Mouse (Mus musculus): ENCODE results near the gene Tmed3. TPM values are rescaled to one million over a fixed set of nuclear protein-coding genes. Genes with fewer than 3 reads are reported as not detected.

Gene Tmed3
- polyA plus RNA-seq (2015; fragmentation: Nextera tagmentation; extraction: Ambion mirVana), result 37.7 and 42.7 TPM in 2 replicates

GRCm38 (mm10) chr9:89704265-89705196 is at the start of gene Tmed3:
Gene Tmed3 (minus strand): TSS chr9:89705068.
- Histone ChIP-seq H3K36me3 (ENCODE audit: control insufficient read depth, insufficient read depth) (peaks cover under 1% of the 10 kb centered on the region; the same call in 1 of the 2 replicates), H3K4me1 (ENCODE audit: control insufficient read depth, low read depth, low read length) (peaks cover 8% of the 10 kb centered on the region), H3K27me3 (ENCODE audit: control insufficient read depth, insufficient read depth, low read depth, low read length) (no peaks in the 10 kb centered on the region), H3K4me3 (ENCODE audit: low read depth, low read length) (peak within 1 kb of the TSS; percentile 72), H3K4me2 (ENCODE audit: low read depth, low read length) (peak within 1 kb of the TSS; percentile 90), H3K27ac (ENCODE audit: low read length) (peak within 1 kb of the TSS; percentile 77), H3K9me3 (replicated peaks; ENCODE audit: control insufficient read depth, low read length) (no peaks in the 10 kb centered on the region), H3K9ac (ENCODE audit: low read depth, low read length) (peak within 1 kb of the TSS; percentile 76)
- 1% methylated on average over 52 of the region's 52 CpGs for WGBS (ENCODE audit: insufficient replicate concordance)
- peak; percentile 98 for ATAC-seq (ENCODE audit: low read depth)

GRCm38 (mm10) chr9:89740041-89740440 is 35.2 kb upstream of the Tmed3 start:
- no peak overlapping the region for H3K27ac ChIP-seq (ENCODE audit: low read length)
- H3K9ac ChIP-seq (ENCODE audit: low read depth, low read length), result no peak overlapping the region
- H3K27me3 ChIP-seq (ENCODE audit: control insufficient read depth, insufficient read depth, low read depth, low read length), result 0 out of 2 replicates have a peak, but pooled peaks cover 4% of the 10 kb centered on the region
- H3K36me3 ChIP-seq (ENCODE audit: control insufficient read depth, insufficient read depth), result no peaks in the 10 kb centered on the region
- H3K4me3 ChIP-seq (ENCODE audit: low read depth, low read length), result no peak overlapping the region
- H3K4me2 ChIP-seq (ENCODE audit: low read depth, low read length), result no peak overlapping the region
- no peak for ATAC-seq (ENCODE audit: low read depth)
- H3K9me3 ChIP-seq (replicated peaks; ENCODE audit: control insufficient read depth, low read length), result no peaks in the 10 kb centered on the region
- no peaks in the 10 kb centered on the region for H3K4me1 ChIP-seq (ENCODE audit: control insufficient read depth, low read depth, low read length)

GRCm38 (mm10) chr9:89738295-89738694 is 33.4 kb upstream of the Tmed3 start, which contains the start of gene Ankrd34c:
Gene Ankrd34c (minus strand): TSS chr9:89738475.
- Histone ChIP-seq H3K9ac (ENCODE audit: low read depth, low read length) (no peak within 1 kb of the TSS), H3K9me3 (replicated peaks; ENCODE audit: control insufficient read depth, low read length) (no peaks in the 10 kb centered on the region), H3K4me3 (ENCODE audit: low read depth, low read length) (no peak within 1 kb of the TSS), H3K36me3 (ENCODE audit: control insufficient read depth, insufficient read depth) (no peaks in the 10 kb centered on the region), H3K27me3 (ENCODE audit: control insufficient read depth, insufficient read depth, low read depth, low read length) (0 out of 2 replicates have a peak, but pooled peaks cover 4% of the 10 kb centered on the region), H3K27ac (ENCODE audit: low read length) (no peak within 1 kb of the TSS), H3K4me1 (ENCODE audit: control insufficient read depth, low read depth, low read length) (no peaks in the 10 kb centered on the region), H3K4me2 (ENCODE audit: low read depth, low read length) (no peak within 1 kb of the TSS)
- 7% methylated on average over 8 of the region's 8 CpGs for WGBS (ENCODE audit: insufficient replicate concordance)
- no peak for ATAC-seq (ENCODE audit: low read depth)

DNA sequence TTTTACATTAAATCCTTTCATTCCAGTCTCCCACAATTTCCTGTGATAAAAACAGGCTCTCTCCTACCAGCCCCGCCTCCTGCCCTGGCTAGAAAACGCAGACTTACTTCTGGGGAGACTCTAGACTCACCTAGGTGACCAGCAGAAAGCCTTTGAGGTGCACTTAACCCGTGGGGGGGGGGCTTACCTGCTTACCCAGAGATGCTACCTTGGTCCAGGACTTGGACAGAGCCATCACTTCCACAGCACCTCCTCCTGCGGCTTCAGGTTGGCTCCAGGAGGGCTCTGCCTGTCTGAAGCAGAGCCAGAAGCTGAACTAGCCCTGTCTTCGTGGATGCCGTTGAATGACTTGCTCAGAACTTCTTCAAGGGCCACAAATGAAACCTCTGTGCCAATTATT is 33.0 kb upstream of the Tmed3 start:
- Histone ChIP-seq H3K9ac (ENCODE audit: low read depth, low read length) (no peak overlapping the region), H3K9me3 (replicated peaks; ENCODE audit: control insufficient read depth, low read length) (no peaks in the 10 kb centered on the region), H3K4me2 (ENCODE audit: low read depth, low read length) (no peak overlapping the region), H3K27me3 (ENCODE audit: control insufficient read depth, insufficient read depth, low read depth, low read length) (0 out of 2 replicates have a peak, but pooled peaks cover 4% of the 10 kb centered on the region), H3K4me1 (ENCODE audit: control insufficient read depth, low read depth, low read length) (no peaks in the 10 kb centered on the region), H3K36me3 (ENCODE audit: control insufficient read depth, insufficient read depth) (no peaks in the 10 kb centered on the region), H3K27ac (ENCODE audit: low read length) (no peak overlapping the region), H3K4me3 (ENCODE audit: low read depth, low read length) (no peak overlapping the region)
- no peak for ATAC-seq (ENCODE audit: low read depth)
- 8% methylated on average over 6 of the region's 6 CpGs for WGBS (ENCODE audit: insufficient replicate concordance)

DNA sequence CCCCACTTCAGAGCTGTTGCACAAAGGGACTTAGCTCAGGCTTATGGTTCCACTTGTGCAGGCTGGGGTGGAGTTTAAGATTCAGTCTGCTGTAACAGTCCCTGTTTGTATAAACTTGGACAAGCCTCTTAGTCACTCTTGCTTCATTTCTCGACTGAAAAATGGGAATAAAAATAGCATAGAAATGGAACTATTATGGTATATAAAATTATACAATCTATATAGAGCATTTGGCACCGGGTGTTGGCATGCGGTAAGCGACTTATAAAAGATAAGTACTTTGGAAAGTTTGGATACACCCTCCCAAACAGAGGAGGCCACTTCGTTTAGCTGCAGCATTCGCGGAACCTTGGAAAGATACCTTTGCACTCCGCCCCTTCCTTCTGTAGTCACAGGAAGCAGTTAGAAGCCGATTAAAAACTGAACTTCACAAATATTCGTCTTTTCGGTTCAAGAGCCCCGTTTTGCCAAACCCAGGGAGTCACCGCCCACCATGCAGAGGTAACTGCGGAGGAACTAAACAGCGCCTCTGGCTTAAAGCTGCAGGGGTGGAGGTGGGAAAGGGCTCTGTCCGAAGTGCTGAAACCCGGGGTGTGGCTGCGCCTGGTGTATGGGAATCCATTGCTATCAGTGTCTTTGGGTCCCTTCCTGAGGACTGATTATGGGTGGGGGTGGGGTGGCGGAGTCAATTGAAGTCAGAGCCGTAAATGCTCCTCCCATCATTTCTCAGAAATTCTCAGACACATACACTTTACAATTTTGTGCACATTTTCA is 32.3 kb upstream of the Tmed3 start:
- Histone ChIP-seq H3K4me3 (ENCODE audit: low read depth, low read length) (no peak overlapping the region), H3K4me1 (ENCODE audit: control insufficient read depth, low read depth, low read length) (no peaks in the 10 kb centered on the region), H3K27ac (ENCODE audit: low read length) (no peak overlapping the region), H3K27me3 (ENCODE audit: control insufficient read depth, insufficient read depth, low read depth, low read length) (0 out of 2 replicates have a peak, but pooled peaks cover 4% of the 10 kb centered on the region), H3K4me2 (ENCODE audit: low read depth, low read length) (no peak overlapping the region), H3K9me3 (replicated peaks; ENCODE audit: control insufficient read depth, low read length) (no peaks in the 10 kb centered on the region), H3K9ac (ENCODE audit: low read depth, low read length) (no peak overlapping the region), H3K36me3 (ENCODE audit: control insufficient read depth, insufficient read depth) (no peaks in the 10 kb centered on the region)
- 5% methylated on average over 20 of the region's 20 CpGs for WGBS (ENCODE audit: insufficient replicate concordance)
- ATAC-seq (ENCODE audit: low read depth), result no peak

- H3K27ac ChIP-seq (ENCODE audit: low read length), result no peak overlapping the region
- WGBS (ENCODE audit: insufficient replicate concordance), result 22% methylated on average over 4 of the region's 4 CpGs
- H3K4me1 ChIP-seq (ENCODE audit: control insufficient read depth, low read depth, low read length), result peaks cover 3% of the 10 kb centered on the region
- no peak overlapping the region for H3K9ac ChIP-seq (ENCODE audit: low read depth, low read length)
- no peak for ATAC-seq (ENCODE audit: low read depth)
- H3K36me3 ChIP-seq (ENCODE audit: control insufficient read depth, insufficient read depth), result no peaks in the 10 kb centered on the region
- H3K27me3 ChIP-seq (ENCODE audit: control insufficient read depth, insufficient read depth, low read depth, low read length), result no peaks in the 10 kb centered on the region
- H3K4me2 ChIP-seq (ENCODE audit: low read depth, low read length), result no peak overlapping the region
- H3K4me3 ChIP-seq (ENCODE audit: low read depth, low read length), result no peak overlapping the region
- no peaks in the 10 kb centered on the region for H3K9me3 ChIP-seq (replicated peaks; ENCODE audit: control insufficient read depth, low read length)
These were observed 2.0 kb upstream of the Tmed3 start for GRCm38 (mm10) chr9:89706906-89707305.

DNA sequence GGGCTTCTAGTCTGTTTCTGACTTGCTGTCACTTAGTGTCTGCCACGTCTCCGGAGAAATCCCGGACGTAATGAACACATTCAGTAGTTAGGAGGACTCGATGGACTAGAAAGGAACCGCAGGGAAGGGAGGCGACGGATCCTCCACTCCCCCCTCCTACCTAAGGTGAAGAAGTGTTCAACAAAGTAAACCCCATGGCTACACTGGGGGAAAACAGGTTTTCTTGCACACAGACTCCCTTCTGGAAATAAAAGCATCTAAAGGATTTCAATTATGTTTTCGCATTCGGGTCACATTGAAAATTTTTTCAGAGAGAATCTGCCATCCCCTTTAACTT is 297 bp upstream of the Tmed3 start:
- no peaks in the 10 kb centered on the region for H3K36me3 ChIP-seq (ENCODE audit: control insufficient read depth, insufficient read depth)
- H3K9me3 ChIP-seq (replicated peaks; ENCODE audit: control insufficient read depth, low read length), result no peaks in the 10 kb centered on the region
- H3K4me3 ChIP-seq (ENCODE audit: low read depth, low read length), result peak overlapping the region; percentile 72
- peak overlapping the region; percentile 90 for H3K4me2 ChIP-seq (ENCODE audit: low read depth, low read length)
- 10% methylated on average over 10 of the region's 10 CpGs for WGBS (ENCODE audit: insufficient replicate concordance)
- peak; percentile 12; the same call in 1 of the 2 replicates for ATAC-seq (ENCODE audit: low read depth)
- peak overlapping the region; percentile 66 for H3K9ac ChIP-seq (ENCODE audit: low read depth, low read length)
- H3K4me1 ChIP-seq (ENCODE audit: control insufficient read depth, low read depth, low read length), result peaks cover 8% of the 10 kb centered on the region
- no peaks in the 10 kb centered on the region for H3K27me3 ChIP-seq (ENCODE audit: control insufficient read depth, insufficient read depth, low read depth, low read length)
- peak overlapping the region; percentile 53; the same call in 1 of the 2 replicates for H3K27ac ChIP-seq (ENCODE audit: low read length)

- H3K9me3 ChIP-seq (replicated peaks; ENCODE audit: control insufficient read depth, low read length), result no peaks in the 10 kb centered on the region
- peaks cover 7% of the 10 kb centered on the region for H3K36me3 ChIP-seq (ENCODE audit: control insufficient read depth, insufficient read depth)
- peaks cover 8% of the 10 kb centered on the region for H3K4me1 ChIP-seq (ENCODE audit: control insufficient read depth, low read depth, low read length)
- peak overlapping the region; percentile 26; the same call in 1 of the 2 replicates for H3K27ac ChIP-seq (ENCODE audit: low read length)
- no peak overlapping the region for H3K4me3 ChIP-seq (ENCODE audit: low read depth, low read length)
- no peak for ATAC-seq (ENCODE audit: low read depth)
- WGBS (ENCODE audit: insufficient replicate concordance), result 56% methylated on average over 2 of the region's 2 CpGs
- no peak overlapping the region for H3K4me2 ChIP-seq (ENCODE audit: low read depth, low read length)
- no peak overlapping the region for H3K9ac ChIP-seq (ENCODE audit: low read depth, low read length)
- no peaks in the 10 kb centered on the region for H3K27me3 ChIP-seq (ENCODE audit: control insufficient read depth, insufficient read depth, low read depth, low read length)
These were observed 3.9 kb downstream of the Tmed3 start for GRCm38 (mm10) chr9:89700910-89701457.
